Mouse (Mus musculus) small intestine, adult 2 months (tissue): Measurements from ENCODE around the gene Sv2c.

ENCODE experiments used
- CTCF ChIP-seq: fragments of 200-500 bp; IDR thresholded peaks from 2 replicates; pipeline ENCODE4 v1.5.1; 2012; ENCODE audit warnings: low read depth, mild to moderate bottlenecking, control low read depth, inconsistent platforms, low read length, moderate library complexity, mixed read lengths; ENCODE audit not compliant: insufficient replicate concordance, insufficient read length; ENCODE audit errors: extremely low read depth
- POLR2A ChIP-seq: fragments of 200-500 bp; IDR thresholded peaks from 2 replicates; pipeline ENCODE4 v1.6.1; 2012; ENCODE audit warnings: low read depth, mild to moderate bottlenecking, control low read depth, inconsistent platforms, low read length, moderate library complexity

DNA sequence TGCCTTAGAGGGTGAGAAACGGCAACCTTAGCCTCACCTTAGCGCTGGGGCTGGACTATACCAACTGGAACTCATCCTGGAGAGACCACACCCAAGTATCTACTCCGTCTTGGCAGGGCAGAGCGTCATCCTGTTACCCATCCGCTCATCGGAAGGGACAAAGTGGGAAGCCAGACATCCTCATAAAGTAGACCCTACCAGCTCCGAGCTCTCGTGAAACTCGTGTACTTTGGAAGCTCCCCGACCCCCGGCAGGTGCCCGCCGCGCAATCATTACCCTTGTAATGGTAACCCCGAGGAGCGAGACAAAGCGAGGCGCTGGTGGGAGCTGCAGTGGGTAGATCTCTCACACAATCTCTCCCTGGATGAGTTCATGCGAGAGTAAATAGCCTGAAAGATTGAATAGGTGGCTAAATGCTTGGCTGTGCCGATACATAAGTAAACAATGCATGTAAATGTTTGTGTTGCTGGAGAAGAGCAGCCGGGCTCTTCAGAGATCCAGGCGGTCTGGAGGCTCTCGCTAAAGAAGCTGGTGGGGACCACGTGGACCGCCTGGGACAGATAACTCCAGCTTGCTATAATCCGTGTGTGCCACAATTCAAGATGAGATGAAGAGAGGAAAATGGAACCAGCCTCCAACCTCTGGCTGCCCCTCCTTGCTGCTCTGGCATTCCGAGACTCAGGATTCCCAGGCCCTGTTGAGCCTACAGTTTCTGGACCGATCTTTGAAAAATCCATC lies 1.2 kb upstream of the Sv2c start:
- TF ChIP-seq CTCF = no peak
- no peak for TF ChIP-seq POLR2A
